Mouse (Mus musculus) c-Kit-positive CD71-negative TER-119-negative erythroid progenitor cells, embryonic 14.5 days (primary cell): ENCODE measurements around the gene Arl3.
"Not testable (repeated sequence)": the region's sequence is repeated elsewhere in the genome, so short reads cannot be mapped to it uniquely, and the experiment has no call there.

Experiments used
- DNase-seq: peaks from one replicate; pipeline ENCODE4 v3.0.0-alpha.2; 2013; ENCODE audit warnings: low read depth

Gene Arl3

GRCm38 (mm10) chr19:46591575-46591974 is 18.6 kb upstream of the Arl3 start:
- no peak for DNase-seq

- peak; percentile 64 for DNase-seq
Measured at GRCm38 (mm10) chr19:46587823-46588508, 15.0 kb upstream of the Arl3 start.

- no peak for DNase-seq
Measured at GRCm38 (mm10) chr19:46575196-46575595, 2.2 kb upstream of the Arl3 start.

GRCm38 (mm10) chr19:46573990-46574389 is 992 bp upstream of the Arl3 start:
- no peak for DNase-seq

- DNase-seq = no peak
Measured at GRCm38 (mm10) chr19:46572548-46572947, 450 bp downstream of the Arl3 start.

GRCm38 (mm10) chr19:46571878-46572244 is 1.1 kb downstream of the Arl3 start:
- DNase-seq = no peak

- DNase-seq = not testable (repeated sequence)
Measured at GRCm38 (mm10) chr19:46571211-46571877, 1.7 kb downstream of the Arl3 start.

- no peak for DNase-seq
Measured at GRCm38 (mm10) chr19:46564043-46564462, 8.9 kb downstream of the Arl3 start.

- DNase-seq = no peak
Measured at GRCm38 (mm10) chr19:46563603-46564002, 9.4 kb downstream of the Arl3 start.

GRCm38 (mm10) chr19:46562581-46563515 is 10.2 kb downstream of the Arl3 start:
- no peak for DNase-seq

GRCm38 (mm10) chr19:46562132-46562531 is 10.9 kb downstream of the Arl3 start:
- no peak for DNase-seq

- DNase-seq = no peak
Measured at GRCm38 (mm10) chr19:46558631-46559030, 14.4 kb downstream of the Arl3 start.

GRCm38 (mm10) chr19:46558009-46558408 is 15.0 kb downstream of the Arl3 start:
- DNase-seq = no peak

- no peak for DNase-seq
Measured at GRCm38 (mm10) chr19:46553541-46553955, 19.4 kb downstream of the Arl3 start.

GRCm38 (mm10) chr19:46552496-46552895 is 20.5 kb downstream of the Arl3 start:
- DNase-seq = no peak

GRCm38 (mm10) chr19:46550385-46550784 is 22.6 kb downstream of the Arl3 start:
- DNase-seq = no peak

GRCm38 (mm10) chr19:46548110-46548509 is 24.9 kb downstream of the Arl3 start:
- DNase-seq = no peak

- no peak for DNase-seq
Measured at GRCm38 (mm10) chr19:46547565-46547964, 25.4 kb downstream of the Arl3 start.

- DNase-seq = no peak
Measured at GRCm38 (mm10) chr19:46542750-46543149, 30.2 kb downstream of the Arl3 start.

- DNase-seq = no peak
Measured at GRCm38 (mm10) chr19:46538213-46538612, 34.8 kb downstream of the Arl3 start.

GRCm38 (mm10) chr19:46537357-46537756 is 35.6 kb downstream of the Arl3 start:
- no peak for DNase-seq

- DNase-seq = no peak
Measured at GRCm38 (mm10) chr19:46534542-46535098, 38.4 kb downstream of the Arl3 start.
